In the genomic region with DNA sequence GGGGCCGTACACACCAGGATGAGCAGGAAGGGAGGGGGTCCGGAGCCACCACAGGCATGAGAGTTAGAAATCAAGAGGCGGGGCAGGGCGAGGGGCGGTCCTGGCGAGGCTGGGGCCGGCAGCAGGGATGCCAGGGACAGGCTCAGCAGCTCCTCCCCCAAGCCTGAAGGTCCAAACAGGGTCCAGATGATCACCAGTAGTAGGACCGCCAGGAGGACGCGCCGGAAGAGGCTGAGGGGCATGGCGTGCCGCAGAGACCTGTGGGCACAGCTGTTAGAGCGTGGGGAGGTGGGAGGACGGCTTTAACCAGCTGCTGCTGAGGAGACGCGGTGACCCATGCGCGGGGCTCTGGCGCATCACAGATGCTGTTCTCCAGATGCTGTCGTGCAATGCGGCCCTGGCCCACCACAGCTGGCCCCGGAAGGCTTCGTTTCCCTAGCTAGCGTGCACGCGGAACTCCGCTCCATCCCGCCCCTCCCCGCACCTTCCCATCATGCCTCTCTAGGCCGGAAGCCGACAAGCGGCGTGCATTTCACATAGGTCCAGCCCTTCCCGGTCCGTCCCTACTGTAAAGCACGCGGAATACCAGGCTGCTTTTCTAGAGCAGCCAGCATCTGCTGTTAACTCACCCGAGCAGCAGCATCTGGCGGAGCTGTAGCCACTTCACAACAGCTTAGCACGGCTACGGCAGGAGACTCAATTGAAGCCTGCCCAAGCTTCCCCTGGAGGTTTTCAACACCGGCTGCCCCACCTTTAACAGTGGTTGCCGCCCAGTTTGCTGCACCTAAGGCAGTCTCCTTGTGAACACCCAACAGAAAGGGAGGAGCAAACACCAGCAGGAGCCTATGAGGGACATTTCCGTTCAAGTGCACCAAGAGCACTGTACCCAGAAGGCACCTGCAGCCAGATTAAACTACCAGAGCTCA, we compare ENCODE assay signal across 8 mouse cellular contexts. TPM values are rescaled to one million over a fixed set of nuclear protein-coding genes. Genes with fewer than 3 reads are reported as not detected.
DNase-seq lines count a peak whose midpoint lies in the region; ATAC-seq and TF ChIP-seq lines count a peak whose summit lies in the region.

Gene B3galt4, minus strand, starts transcription at position 468 of the 926 bp plus-strand sequence.

- peaks cover 17% of the 10 kb centered on the region for H3K4me1 ChIP-seq in forebrain, postnatal 0 days (ENCODE audit: insufficient read depth)

- H3K4me3 ChIP-seq in forebrain, postnatal 0 days (ENCODE audit: low read depth, low read length): peak within 1 kb of the TSS; percentile 49

- TF ChIP-seq CTCF in forebrain, postnatal 0 days (IDR thresholded peaks at IDR 0.05; ENCODE audit: low read depth): peak; percentile 37

- peak within 1 kb of the TSS; percentile 97 for H3K4me2 ChIP-seq in forebrain, postnatal 0 days (ENCODE audit: low read depth)

- H3K27ac ChIP-seq in forebrain, postnatal 0 days (ENCODE audit: low read depth, low read length): peak within 1 kb of the TSS; percentile 91

- H3K27me3 ChIP-seq in forebrain, postnatal 0 days (ENCODE audit: insufficient read depth, low read length): no peaks in the 10 kb centered on the region

- 4% methylated on average over 45 of the region's 45 CpGs for WGBS in forebrain, postnatal 0 days

- H3K9me3 ChIP-seq in forebrain, postnatal 0 days (ENCODE audit: low read length): no peaks in the 10 kb centered on the region

- peak; percentile 84 for ATAC-seq in forebrain, postnatal 0 days
- peak; percentile 35 to 55 for ATAC-seq in hematopoietic stem cell, adult 5-6 weeks (replicated peaks in 1 of 2; ENCODE audit: insufficient read depth in 1 of 2, low FRiP score in 2 of 2, low TSS enrichment in 1 of 2, low read depth in 1 of 2, poor library complexity in 2 of 2, severe bottlenecking in 2 of 2)

- peaks cover 38% of the 10 kb centered on the region for H3K36me3 ChIP-seq in forebrain, postnatal 0 days (ENCODE audit: insufficient read depth)

- peak within 1 kb of the TSS; percentile 76 for H3K9ac ChIP-seq in forebrain, postnatal 0 days

- peak; percentile 84 for DNase-seq in Muller cell, postnatal 12 days (ENCODE audit: inconsistent ontology term)
- DNase-seq in cerebellum, adult 18-20 months: peak; percentile 68 to 72
- DNase-seq in forebrain, postnatal 0 days: peak; percentile 89
- DNase-seq in layer of hippocampus, postnatal 10 days (ENCODE audit: low spot score in 2 of 2): peak; percentile 73 to 81
- peak; percentile 80 for DNase-seq in lung, postnatal 25 days (ENCODE audit: low spot score)
- DNase-seq in retina, embryonic 14.5 days (ENCODE audit: low spot score): peak; percentile 89
- peak; percentile 80 for DNase-seq in thymus, postnatal 25 days

RNA-seq across cellular contexts. Expression of gene B3galt4, which starts in this region (rescaled TPM):
- total RNA-seq in forebrain, postnatal 0 days (2014; rRNA removed): 11.5 and 11.7 TPM in 2 replicates
- polyA plus RNA-seq in forebrain, postnatal 0 days (2015; fragmentation: Nextera tagmentation; extraction: Ambion mirVana): 8.3 and 9.8 TPM in 2 replicates
- 3.1 and 7.3 TPM in 2 replicates for total RNA-seq in hematopoietic stem cell, adult 5-6 weeks (2017)
- total RNA-seq in layer of hippocampus, postnatal 10 days (2021): 1 to 10 TPM; 6.2 to 6.7 TPM

Comparison
In these comparisons a context has a peak if more than half of its experiments do, and no peak if none do; other contexts are left out.
1. Peak in every context shown above with its lines: DNase-seq, ATAC-seq, H3K4me3 ChIP-seq and H3K27ac ChIP-seq.